Mouse (Mus musculus) hindbrain, embryonic 10.5 days (tissue): ENCODE data around the gene Ccdc177. TPM values are rescaled to one million over a fixed set of nuclear protein-coding genes. Genes with fewer than 3 reads are reported as not detected.
A peak's percentile ranks its signal among the peaks of the same experiment; 100 is the strongest.

Source experiments
- DNase-seq: peaks from one replicate; pipeline ENCODE4 v3.0.0-alpha.2; 2017; ENCODE audit warnings: low spot score
- H3K27ac ChIP-seq: fragments of 300-500 bp; sonication (generic); 2 replicates; pipeline ENCODE4 v1.5.1; 2016; ENCODE audit warnings: mild to moderate bottlenecking, moderate library complexity
- H3K27me3 ChIP-seq: fragments of 300-500 bp; sonication (generic); 2 replicates; pipeline ENCODE4 v1.6.1; 2016; ENCODE audit warnings: mild to moderate bottlenecking; ENCODE audit not compliant: poor library complexity, insufficient read depth, severe bottlenecking
- H3K36me3 ChIP-seq: fragments of 300-500 bp; sonication (generic); 2 replicates; pipeline ENCODE4 v1.6.1; 2016; ENCODE audit warnings: mild to moderate bottlenecking, moderate library complexity
- H3K4me1 ChIP-seq: fragments of 300-500 bp; sonication (generic); replicated peaks from 2 replicates; pipeline ENCODE4 v1.6.1; 2016; ENCODE audit warnings: mild to moderate bottlenecking
- H3K4me3 ChIP-seq: fragments of 300-500 bp; sonication (generic); 2 replicates; pipeline ENCODE4 v1.5.1; 2016; ENCODE audit warnings: mild to moderate bottlenecking, moderate library complexity
- H3K9me3 ChIP-seq: fragments of 300-500 bp; sonication (generic); 2 replicates; pipeline ENCODE4 v1.6.1; 2016; ENCODE audit warnings: mild to moderate bottlenecking, moderate library complexity
- WGBS: fragments of 180-500 bp; shearing (Covaris S2); methylation state at CpG from one replicate; pipeline ENCODE4 v1.1.7; 2016; 5-methylcytosine and 5-hydroxymethylcytosine counted together
- polyA plus RNA-seq: library from polyadenylated mRNA; unstranded; fragments of >200 nt; fragmentation: Nextera tagmentation; extraction: Ambion mirVana; gene quantifications from 2 replicates; pipeline ENCODE4 v1.2.1, GENCODE M21; 2016

Ccdc177 gene
- polyA plus RNA-seq, 1 experiment from 2014 or later = 2.4 TPM

GRCm38 (mm10) chr12:80721458-80721857, 39.0 kb downstream of the Ccdc177 start:
- DNase-seq = no peak
- H3K4me1 ChIP-seq = peaks cover 22% of the 10 kb centered on the region
- H3K27me3 ChIP-seq = peaks cover 16% of the 10 kb centered on the region
- H3K9me3 ChIP-seq = no peaks in the 10 kb centered on the region
- H3K27ac ChIP-seq = no peak overlapping the region
- no peak overlapping the region for H3K4me3 ChIP-seq
- WGBS = 81% methylated on average over 15 of the region's 15 CpGs
- no peaks in the 10 kb centered on the region for H3K36me3 ChIP-seq

- no peak overlapping the region for H3K4me3 ChIP-seq
- peaks cover 15% of the 10 kb centered on the region for H3K27me3 ChIP-seq
- no peak overlapping the region for H3K27ac ChIP-seq
- H3K36me3 ChIP-seq = no peaks in the 10 kb centered on the region
- DNase-seq = peak; percentile 38
- H3K9me3 ChIP-seq = no peaks in the 10 kb centered on the region
- peaks cover 22% of the 10 kb centered on the region for H3K4me1 ChIP-seq
- WGBS = 44% methylated on average over 12 of the region's 12 CpGs
Observed at GRCm38 (mm10) chr12:80720507-80720906, 40.0 kb downstream of the Ccdc177 start.

GRCm38 (mm10) chr12:80719141-80719540, 41.3 kb downstream of the Ccdc177 start:
- H3K4me3 ChIP-seq = no peak overlapping the region
- WGBS = 77% methylated on average over 2 of the region's 2 CpGs
- H3K27ac ChIP-seq = no peak overlapping the region
- H3K27me3 ChIP-seq = peaks cover 15% of the 10 kb centered on the region
- H3K4me1 ChIP-seq = peaks cover 22% of the 10 kb centered on the region
- DNase-seq = no peak
- H3K9me3 ChIP-seq = no peaks in the 10 kb centered on the region
- no peaks in the 10 kb centered on the region for H3K36me3 ChIP-seq

GRCm38 (mm10) chr12:80715915-80716314, 44.6 kb downstream of the Ccdc177 start:
- no peak for DNase-seq
- peaks cover 8% of the 10 kb centered on the region for H3K27me3 ChIP-seq
- WGBS = 83% methylated on average over 6 of the region's 6 CpGs
- peaks cover 17% of the 10 kb centered on the region for H3K4me1 ChIP-seq
- no peaks in the 10 kb centered on the region for H3K9me3 ChIP-seq
- no peak overlapping the region for H3K4me3 ChIP-seq
- H3K27ac ChIP-seq = no peak overlapping the region
- H3K36me3 ChIP-seq = no peaks in the 10 kb centered on the region

GRCm38 (mm10) chr12:80706915-80707604, 53.4 kb downstream of the Ccdc177 start:
- WGBS = 77% methylated on average over 6 of the region's 6 CpGs
- Histone ChIP-seq H3K4me3 (no peak overlapping the region), H3K27me3 (no peaks in the 10 kb centered on the region), H3K27ac (no peak overlapping the region), H3K9me3 (no peaks in the 10 kb centered on the region), H3K4me1 (peaks cover 15% of the 10 kb centered on the region), H3K36me3 (no peaks in the 10 kb centered on the region)
- DNase-seq = no peak

- Histone ChIP-seq H3K36me3 (no peaks in the 10 kb centered on the region), H3K4me1 (peaks cover 15% of the 10 kb centered on the region), H3K27ac (no peak overlapping the region), H3K4me3 (no peak overlapping the region), H3K27me3 (no peaks in the 10 kb centered on the region), H3K9me3 (no peaks in the 10 kb centered on the region)
- 61% methylated on average over 11 of the region's 11 CpGs for WGBS
- DNase-seq = no peak
Observed at GRCm38 (mm10) chr12:80706208-80706914, 54.1 kb downstream of the Ccdc177 start.

Other genes with a start within 250 kb of the Ccdc177 start
- gene Galnt16, start 242.4 kb downstream of the Ccdc177 start, polyA plus RNA-seq = 17.7 and 18.9 TPM in 2 replicates
- 24.4 and 26.0 TPM in 2 replicates for gene Slc39a9, start 116.8 kb downstream of the Ccdc177 start, polyA plus RNA-seq
- gene Erh, start 116.3 kb downstream of the Ccdc177 start, polyA plus RNA-seq = 467 and 523 TPM in 2 replicates
- gene Plekhd1, start 68.1 kb downstream of the Ccdc177 start, polyA plus RNA-seq = 0.80 and 1.5 TPM in 2 replicates
- 15.6 and 15.9 TPM in 2 replicates for gene Susd6, start 29.8 kb upstream of the Ccdc177 start, polyA plus RNA-seq
- gene Srsf5, start 184.8 kb upstream of the Ccdc177 start, polyA plus RNA-seq = 403 and 492 TPM in 2 replicates
- gene Slc10a1, start 208.0 kb upstream of the Ccdc177 start, polyA plus RNA-seq = 0.26 and 0.36 TPM in 2 replicates